Mouse (Mus musculus) heart, postnatal 0 days (tissue): Measurements from ENCODE around the gene Ppp4r4.

Experiments used
- CTCF ChIP-seq: IDR thresholded peaks from 2 replicates; pipeline ENCODE4 v1.5.1; 2016; ENCODE audit warnings: antibody characterized with exemption, control low read depth, low read depth
- EP300 ChIP-seq: IDR thresholded peaks from 2 replicates; pipeline ENCODE4 v1.6.1; 2016; ENCODE audit warnings: antibody characterized with exemption, low read depth

- TF ChIP-seq CTCF (no peak), EP300 (no peak)
Measured at GRCm38 (mm10) chr12:103548526-103548925, 16.4 kb downstream of the Ppp4r4 start.
